Mouse (Mus musculus) heart, embryonic 11.5 days (tissue): Measurements from ENCODE around the gene Kif21a. TPM values are rescaled to one million over a fixed set of nuclear protein-coding genes. Genes with fewer than 3 reads are reported as not detected.

Source experiments
- ATAC-seq: fragments of 200-750 bp; cut with Nextera tagmentation; replicated peaks from 2 replicates; pipeline ENCODE4 v1.8.0; 2017; ENCODE audit warnings: moderate library complexity; ENCODE audit not compliant: insufficient number of reproducible peaks, low FRiP score, low TSS enrichment
- H3K27ac ChIP-seq: fragments of 300-500 bp; sonication (generic); 2 replicates; pipeline ENCODE4 v1.5.1; 2014; ENCODE audit warnings: mild to moderate bottlenecking, low read depth, low read length
- H3K27me3 ChIP-seq: fragments of 300-500 bp; sonication (generic); 2 replicates; pipeline ENCODE4 v1.6.1; 2014; ENCODE audit warnings: mild to moderate bottlenecking, low read length, mixed read lengths; ENCODE audit not compliant: control insufficient read depth, insufficient read depth
- H3K36me3 ChIP-seq: fragments of 300-500 bp; sonication (generic); 2 replicates; pipeline ENCODE4 v1.6.1; 2014; ENCODE audit warnings: mild to moderate bottlenecking, low read length, moderate library complexity, mixed read lengths; ENCODE audit not compliant: control insufficient read depth, insufficient read depth
- H3K4me1 ChIP-seq: fragments of 300-500 bp; sonication (generic); 2 replicates; pipeline ENCODE4 v1.6.1; 2014; ENCODE audit warnings: low read length; ENCODE audit not compliant: control insufficient read depth, insufficient read depth
- H3K4me2 ChIP-seq: fragments of 300-500 bp; sonication (generic); 2 replicates; pipeline ENCODE4 v1.6.1; 2014; ENCODE audit warnings: mild to moderate bottlenecking, moderate library complexity
- H3K4me3 ChIP-seq: fragments of 300-500 bp; sonication (generic); 2 replicates; pipeline ENCODE4 v1.5.1; 2014; ENCODE audit warnings: low read depth, low read length
- H3K9ac ChIP-seq: fragments of 300-500 bp; sonication (generic); 2 replicates; pipeline ENCODE4 v1.6.1; 2014; ENCODE audit warnings: mild to moderate bottlenecking, low read depth, low read length, moderate library complexity
- H3K9me3 ChIP-seq: fragments of 300-500 bp; sonication (generic); replicated peaks from 2 replicates; pipeline ENCODE4 v1.6.1; 2016; ENCODE audit warnings: low read length; ENCODE audit not compliant: control insufficient read depth
- WGBS: fragments of 180-500 bp; shearing (Covaris S2); extraction: QIAGEN DNeasy Blood & Tissue Kit; methylation state at CpG from one replicate; pipeline ENCODE4 v1.1.7; 2014; ENCODE audit not compliant: insufficient replicate concordance; 5-methylcytosine and 5-hydroxymethylcytosine counted together
- polyA plus RNA-seq: library from polyadenylated mRNA; unstranded; fragments of >200 nt; fragmentation: Nextera tagmentation; extraction: Ambion mirVana; gene quantifications from 2 replicates; pipeline ENCODE4 v1.2.1, GENCODE M21; 2014

Kif21a gene
- polyA plus RNA-seq, result 6.5 TPM in 2 replicates

DNA sequence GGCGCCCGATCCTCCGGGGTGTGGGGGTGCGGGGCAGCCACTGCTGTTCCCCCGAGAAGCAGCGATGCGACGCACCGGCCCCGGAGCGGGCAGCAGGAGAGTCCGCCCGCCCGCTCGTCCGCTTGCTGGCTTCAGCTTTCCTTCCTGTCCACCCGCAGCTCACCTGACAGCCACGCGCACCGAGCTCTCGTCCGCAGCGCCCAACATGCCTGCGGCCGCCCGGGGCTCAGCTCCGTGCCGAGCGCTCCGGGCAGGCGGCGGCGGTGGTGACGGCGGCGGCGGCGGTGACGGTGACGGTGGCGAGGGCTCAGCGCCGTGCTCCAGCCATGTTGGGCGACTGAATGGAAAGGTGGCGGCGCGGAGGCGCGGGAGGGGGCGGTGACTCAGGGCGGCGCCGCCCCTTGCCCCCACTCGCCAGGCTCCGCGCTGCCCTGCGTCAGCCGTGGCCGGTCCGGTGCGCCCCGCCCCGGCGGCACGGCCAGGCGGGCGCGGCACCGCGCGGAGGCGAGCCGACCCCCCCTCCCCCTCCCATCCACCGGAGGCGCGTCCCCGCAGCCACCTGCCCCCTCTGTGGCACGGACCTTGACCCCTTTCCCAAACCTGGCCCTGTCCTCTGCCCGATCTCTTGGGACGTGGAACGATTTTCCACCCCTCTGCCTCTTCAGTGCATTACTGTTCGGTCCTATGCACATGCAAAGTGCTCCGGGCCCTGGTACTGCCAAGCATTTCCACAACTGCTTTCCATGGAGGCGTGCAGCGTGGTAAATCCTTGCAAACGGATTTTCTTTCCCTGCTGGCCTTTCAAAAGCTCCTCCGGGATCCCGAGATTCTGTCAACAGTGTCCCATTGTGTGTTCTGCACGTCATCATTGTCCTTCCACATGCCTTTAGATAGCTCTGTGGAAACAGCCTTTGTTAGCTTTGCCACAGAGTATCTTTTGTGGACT is at the start of gene Kif21a:
Gene Kif21a (minus strand): TSS at position 453 of the 946 bp plus-strand sequence.
- Histone ChIP-seq H3K36me3 (no peaks in the 10 kb centered on the region), H3K27me3 (no peaks in the 10 kb centered on the region), H3K4me2 (peak within 1 kb of the TSS; percentile 99), H3K27ac (peak within 1 kb of the TSS; percentile 78), H3K9ac (peak within 1 kb of the TSS; percentile 81), H3K9me3 (no peaks in the 10 kb centered on the region), H3K4me3 (peak within 1 kb of the TSS; percentile 91), H3K4me1 (0 out of 2 replicates have a peak, but pooled peaks cover 5% of the 10 kb centered on the region)
- peak; percentile 88 for ATAC-seq
- WGBS, result under 1% methylated on average over 70 of the region's 89 CpGs

DNA sequence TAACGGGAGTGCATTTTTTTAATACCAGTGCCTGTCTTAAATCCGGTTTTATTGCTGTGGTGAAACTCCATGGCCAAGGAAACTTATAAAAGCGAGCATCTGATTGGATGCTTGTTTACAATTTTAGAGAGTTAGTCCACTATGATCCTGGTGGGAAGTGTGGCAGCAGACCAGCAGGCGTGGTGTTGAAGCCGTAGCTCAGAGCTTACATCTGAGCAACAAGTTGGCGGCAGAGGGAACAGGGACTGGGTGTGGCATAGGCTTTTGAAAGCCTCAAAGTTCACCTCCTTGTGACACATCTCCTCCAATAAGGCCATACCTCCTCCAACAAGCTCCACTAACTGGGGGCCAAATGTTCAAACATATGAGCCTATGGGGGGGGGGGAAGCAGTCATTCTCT is 46.9 kb upstream of the Kif21a start:
- H3K9me3 ChIP-seq, result no peaks in the 10 kb centered on the region
- 0 out of 2 replicates have a peak, but pooled peaks cover 4% of the 10 kb centered on the region for H3K4me1 ChIP-seq
- H3K27me3 ChIP-seq, result no peaks in the 10 kb centered on the region
- no peak overlapping the region for H3K9ac ChIP-seq
- H3K4me2 ChIP-seq, result no peak overlapping the region
- ATAC-seq, result no peak
- H3K36me3 ChIP-seq, result no peaks in the 10 kb centered on the region
- no peak overlapping the region for H3K27ac ChIP-seq
- 78% methylated on average over 6 of the region's 6 CpGs for WGBS
- no peak overlapping the region for H3K4me3 ChIP-seq

DNA sequence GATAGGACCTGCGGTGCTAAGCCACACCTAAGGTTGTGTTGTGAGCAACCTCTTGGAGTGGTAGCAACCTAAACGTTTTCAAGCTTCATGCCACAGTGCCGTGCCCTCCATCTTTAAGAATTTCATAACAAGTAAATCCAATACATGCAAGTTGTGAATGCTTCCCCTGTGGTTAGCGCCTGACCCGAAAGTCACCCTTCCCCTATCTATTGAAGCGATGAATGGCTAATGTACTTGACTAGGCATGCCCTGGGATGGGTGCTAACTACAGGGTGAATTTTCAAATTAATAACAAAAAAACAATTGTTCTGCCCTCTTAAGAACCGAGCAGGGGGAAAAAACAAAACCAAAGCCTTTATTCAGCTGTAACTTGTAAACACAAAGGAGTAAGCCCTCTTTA is 39.7 kb upstream of the Kif21a start:
- ATAC-seq, result no peak
- H3K36me3 ChIP-seq, result no peaks in the 10 kb centered on the region
- 84% methylated on average over 7 of the region's 7 CpGs for WGBS

DNA sequence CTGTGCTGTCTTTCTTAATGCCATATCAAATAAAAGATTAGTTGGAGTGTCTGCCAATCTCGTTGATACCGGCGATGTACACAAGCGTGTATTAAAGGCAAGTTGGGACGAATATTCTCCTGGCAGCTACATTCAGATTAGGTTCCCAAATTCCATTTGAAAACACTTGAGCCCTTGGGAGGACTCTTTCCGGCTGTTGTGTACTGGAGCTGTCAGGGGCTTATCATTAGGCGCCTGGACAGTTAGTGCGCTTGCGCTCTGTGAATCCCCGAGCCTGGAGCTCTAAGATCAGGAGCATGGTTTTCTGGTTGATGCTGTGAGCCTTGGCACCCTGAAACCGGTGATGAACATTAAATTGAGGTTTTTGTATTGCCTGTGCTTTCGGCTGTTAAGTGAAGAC is 38.3 kb upstream of the Kif21a start:
- H3K27me3 ChIP-seq, result no peaks in the 10 kb centered on the region
- no peaks in the 10 kb centered on the region for H3K9me3 ChIP-seq
- 0 out of 2 replicates have a peak, but pooled peaks cover 4% of the 10 kb centered on the region for H3K4me1 ChIP-seq
- no peak for ATAC-seq
- H3K4me2 ChIP-seq, result no peak overlapping the region
- no peak overlapping the region for H3K27ac ChIP-seq
- H3K36me3 ChIP-seq, result no peaks in the 10 kb centered on the region
- no peak overlapping the region for H3K9ac ChIP-seq
- 59% methylated on average over 12 of the region's 12 CpGs for WGBS
- no peak overlapping the region for H3K4me3 ChIP-seq

More for the DNA sequence above, 39.7 kb upstream of the Kif21a start:
- Histone ChIP-seq H3K9me3 (no peaks in the 10 kb centered on the region), H3K27ac (no peak overlapping the region), H3K27me3 (no peaks in the 10 kb centered on the region), H3K9ac (no peak overlapping the region), H3K4me1 (0 out of 2 replicates have a peak, but pooled peaks cover 4% of the 10 kb centered on the region), H3K4me2 (no peak overlapping the region), H3K4me3 (no peak overlapping the region)

DNA sequence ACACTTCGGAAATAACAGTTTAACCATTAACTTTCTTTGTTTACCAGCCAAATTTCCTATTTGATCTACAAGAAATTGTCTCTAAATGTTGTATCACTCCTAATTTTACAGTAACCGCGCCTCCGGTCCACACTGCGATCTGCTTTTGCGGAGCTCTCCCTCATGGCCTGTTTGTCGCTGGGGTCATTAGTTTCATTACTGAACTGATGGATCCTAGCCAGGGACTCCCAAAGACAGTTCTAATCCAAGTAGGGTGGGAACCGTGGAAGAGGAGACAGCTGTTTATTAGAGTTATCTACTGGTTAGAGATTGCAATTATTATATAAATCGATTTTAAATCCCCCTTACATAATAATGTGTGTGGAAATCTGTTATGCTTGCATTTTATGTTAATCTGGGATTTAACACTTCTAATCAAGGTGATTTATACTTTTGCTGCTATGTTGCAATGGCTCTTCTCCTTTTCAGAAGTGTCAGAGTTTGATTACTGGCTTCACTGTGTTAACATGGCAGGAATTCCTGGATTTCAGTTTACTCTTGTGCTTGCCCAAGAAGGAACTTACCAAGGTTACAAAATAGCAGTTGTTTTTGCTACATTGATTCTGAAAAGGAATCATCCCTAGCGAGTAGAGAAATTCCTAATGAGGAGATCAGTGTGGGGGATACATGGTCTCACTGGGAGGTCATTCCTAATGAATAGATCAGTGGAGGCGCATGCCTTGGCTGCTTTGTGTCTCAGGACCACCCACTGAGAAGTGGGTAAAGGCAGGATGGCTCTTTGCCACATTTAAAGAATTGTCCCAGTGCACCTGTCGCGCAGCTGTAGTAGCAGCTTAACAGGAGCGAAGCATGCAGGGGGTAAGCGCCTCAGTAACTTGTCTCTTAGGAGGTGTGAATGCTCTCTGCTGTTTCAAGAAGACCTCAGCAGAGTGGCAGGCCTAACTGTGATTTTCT is 28.0 kb upstream of the Kif21a start:
- Histone ChIP-seq H3K9me3 (no peaks in the 10 kb centered on the region), H3K4me1 (no peaks in the 10 kb centered on the region), H3K36me3 (no peaks in the 10 kb centered on the region), H3K27ac (no peak overlapping the region), H3K4me3 (no peak overlapping the region), H3K27me3 (no peaks in the 10 kb centered on the region), H3K4me2 (no peak overlapping the region), H3K9ac (no peak overlapping the region)
- no peak for ATAC-seq
- WGBS, result 45% methylated on average over 15 of the region's 15 CpGs

DNA sequence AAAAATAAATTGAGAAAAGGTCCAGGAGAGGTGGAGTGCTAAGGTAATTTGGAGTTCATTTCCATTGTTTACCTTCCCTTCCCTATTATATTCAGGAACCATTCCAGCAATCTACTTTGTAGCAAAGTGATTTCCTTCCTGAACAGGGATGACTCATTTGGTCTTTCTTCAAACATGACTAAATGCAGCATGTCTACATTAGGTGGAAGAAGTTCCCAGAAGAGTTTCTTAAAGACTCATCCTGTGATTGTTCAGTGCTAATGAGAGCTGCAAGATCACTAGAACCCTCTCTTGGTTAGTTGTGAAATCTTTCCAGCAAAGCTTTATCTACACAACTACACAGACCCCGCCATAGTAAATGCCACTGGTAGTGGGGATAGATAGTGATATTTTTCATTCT is 22.7 kb upstream of the Kif21a start:
- Histone ChIP-seq H3K36me3 (no peaks in the 10 kb centered on the region), H3K9ac (no peak overlapping the region), H3K27me3 (no peaks in the 10 kb centered on the region), H3K4me1 (no peaks in the 10 kb centered on the region), H3K4me2 (no peak overlapping the region), H3K4me3 (no peak overlapping the region), H3K9me3 (no peaks in the 10 kb centered on the region), H3K27ac (no peak overlapping the region)
- ATAC-seq, result no peak
- 61% methylated on average over 1 of the region's 1 CpGs for WGBS

DNA sequence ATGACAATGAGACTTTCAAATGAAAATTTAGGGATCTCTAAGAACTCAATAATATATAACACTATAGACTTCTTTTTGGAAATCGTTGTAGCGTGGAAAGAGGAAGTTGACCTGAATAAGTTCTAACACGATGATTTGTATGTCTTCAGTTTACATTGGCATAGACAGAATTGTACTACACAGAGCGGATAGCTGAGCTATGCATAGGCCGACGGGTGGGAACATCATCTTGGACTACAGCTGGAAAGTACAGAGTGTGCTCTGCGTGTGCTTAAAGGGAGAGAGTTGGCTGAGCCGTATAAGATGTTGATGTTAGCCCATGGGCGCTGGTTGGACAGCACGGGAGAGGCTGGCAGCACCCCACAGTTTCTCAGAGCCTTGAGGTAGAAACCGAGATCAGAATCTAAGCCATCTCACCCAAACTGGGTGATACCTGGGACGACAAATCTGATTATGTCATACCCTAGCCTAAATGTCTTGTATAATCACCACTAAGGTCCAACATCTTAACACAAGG is 14.6 kb upstream of the Kif21a start:
- Histone ChIP-seq H3K9me3 (no peaks in the 10 kb centered on the region), H3K9ac (no peak overlapping the region), H3K4me2 (no peak overlapping the region), H3K27ac (no peak overlapping the region), H3K4me3 (no peak overlapping the region), H3K4me1 (no peaks in the 10 kb centered on the region), H3K36me3 (no peaks in the 10 kb centered on the region), H3K27me3 (no peaks in the 10 kb centered on the region)
- no peak for ATAC-seq
- WGBS, result 89% methylated on average over 12 of the region's 12 CpGs

DNA sequence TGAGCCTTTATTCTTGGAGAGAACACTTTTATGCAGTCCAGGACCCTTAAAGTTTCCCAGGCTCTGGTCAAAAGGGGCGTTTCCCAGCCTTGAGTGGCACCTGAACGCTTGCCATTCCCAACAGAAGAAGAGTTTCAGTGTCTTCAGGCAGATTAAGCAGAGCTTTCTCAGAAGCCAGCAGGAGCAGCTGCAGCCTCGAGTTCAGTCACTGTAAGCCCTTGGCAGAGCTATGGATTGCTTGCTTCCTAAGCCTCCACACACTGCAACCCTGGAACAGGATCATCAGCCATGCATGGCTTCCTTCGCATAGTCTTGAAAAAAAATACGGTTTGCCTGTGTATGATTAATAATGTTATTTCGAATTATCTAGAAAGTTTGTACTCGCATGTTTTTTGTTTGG is 14.1 kb upstream of the Kif21a start:
- Histone ChIP-seq H3K4me2 (no peak overlapping the region), H3K9me3 (no peaks in the 10 kb centered on the region), H3K27me3 (no peaks in the 10 kb centered on the region), H3K4me1 (peaks cover 3% of the 10 kb centered on the region), H3K36me3 (no peaks in the 10 kb centered on the region), H3K4me3 (no peak overlapping the region), H3K9ac (no peak overlapping the region), H3K27ac (no peak overlapping the region)
- no peak for ATAC-seq
- 67% methylated on average over 7 of the region's 7 CpGs for whole genome bisulfite sequencing
